Mouse (Mus musculus) cerebellum, postnatal 4 days (tissue): ENCODE results near the gene Tspo.
A peak's percentile ranks its signal among the peaks of the same experiment; 100 is the strongest.

ENCODE experiments used
- DNase-seq, 2 experiments: peaks; one replicate each; pipeline ENCODE4 v3.0.0; 2022; ENCODE audit warnings: low spot score in 2 of 2, mixed read lengths in 1 of 2

The Tspo gene

GRCm38 (mm10) chr15:83541647-83542287, 21.6 kb upstream of the Tspo start:
- no peak for DNase-seq

- no peak for DNase-seq
Measured at GRCm38 (mm10) chr15:83546029-83546428, 17.4 kb upstream of the Tspo start.

- no peak for DNase-seq
Measured at GRCm38 (mm10) chr15:83547144-83547543, 16.2 kb upstream of the Tspo start.

- no peak for DNase-seq
Measured at GRCm38 (mm10) chr15:83550137-83550536, 13.3 kb upstream of the Tspo start.

GRCm38 (mm10) chr15:83553831-83554230, 9.6 kb upstream of the Tspo start:
- no peak for DNase-seq

- peak; percentile 73 to 83 for DNase-seq
Measured at GRCm38 (mm10) chr15:83555161-83555974, 8.0 kb upstream of the Tspo start.

- no peak for DNase-seq
Measured at GRCm38 (mm10) chr15:83560941-83561477, 2.4 kb upstream of the Tspo start.

GRCm38 (mm10) chr15:83562626-83563270, 644 bp upstream of the Tspo start:
- DNase-seq: peak in 1 of 2 experiments; percentile 49

GRCm38 (mm10) chr15:83563857-83564651, 662 bp downstream of the Tspo start:
- no peak for DNase-seq

- no peak for DNase-seq
Measured at GRCm38 (mm10) chr15:83565434-83565833, 2.0 kb downstream of the Tspo start.

GRCm38 (mm10) chr15:83566006-83566405, 2.6 kb downstream of the Tspo start:
- DNase-seq: no peak

- DNase-seq: no peak
Measured at GRCm38 (mm10) chr15:83567728-83568127, 4.3 kb downstream of the Tspo start.

GRCm38 (mm10) chr15:83568544-83568943, 5.2 kb downstream of the Tspo start:
- DNase-seq: no peak

GRCm38 (mm10) chr15:83569682-83570081, 6.3 kb downstream of the Tspo start:
- DNase-seq: no peak

- DNase-seq: no peak
Measured at GRCm38 (mm10) chr15:83570641-83571040, 7.2 kb downstream of the Tspo start.

- DNase-seq: no peak
Measured at GRCm38 (mm10) chr15:83571636-83572035, 8.2 kb downstream of the Tspo start.

GRCm38 (mm10) chr15:83572132-83572531, 8.7 kb downstream of the Tspo start:
- DNase-seq: no peak

- DNase-seq: no peak
Measured at GRCm38 (mm10) chr15:83573606-83574005, 10.2 kb downstream of the Tspo start.

- no peak for DNase-seq
Measured at GRCm38 (mm10) chr15:83574731-83575351, 11.4 kb downstream of the Tspo start.

- DNase-seq: no peak
Measured at GRCm38 (mm10) chr15:83575543-83575942, 12.2 kb downstream of the Tspo start.

- no peak for DNase-seq
Measured at GRCm38 (mm10) chr15:83576651-83577050, 13.3 kb downstream of the Tspo start.
